Mouse (Mus musculus) spleen, adult 2 months (tissue): ENCODE results near the gene Lrba. TPM values are rescaled to one million over a fixed set of nuclear protein-coding genes. Genes with fewer than 3 reads are reported as not detected.

Experiments used
- DNase-seq, 2 experiments: peaks; one replicate each; pipeline versions ENCODE4 v3.0.0 to v3.0.0-alpha.2; 2012 to 2021; ENCODE audit warnings: low spot score in 2 of 2, low read depth in 1 of 2
- H3K27ac ChIP-seq: fragments of 200-500 bp; 2 replicates; pipeline ENCODE4 v1.5.1; 2012; ENCODE audit warnings: low read length, inconsistent platforms; ENCODE audit not compliant: insufficient read depth
- H3K27me3 ChIP-seq: fragments of 200-500 bp; 2 replicates; pipeline ENCODE4 v1.6.1; 2012; ENCODE audit warnings: mild to moderate bottlenecking, moderate library complexity, low read length, inconsistent platforms; ENCODE audit not compliant: control insufficient read depth, insufficient read depth
- H3K36me3 ChIP-seq: fragments of 200-500 bp; 2 replicates; pipeline ENCODE4 v1.6.1; 2012; ENCODE audit warnings: mild to moderate bottlenecking, low read length, inconsistent platforms; ENCODE audit not compliant: control insufficient read depth, insufficient read depth
- H3K4me1 ChIP-seq: fragments of 200-500 bp; 2 replicates; pipeline ENCODE4 v1.6.1; 2011; ENCODE audit warnings: inconsistent platforms; ENCODE audit not compliant: control insufficient read depth, insufficient read depth, insufficient read length
- H3K4me3 ChIP-seq: fragments of 200-500 bp; 2 replicates; pipeline ENCODE4 v1.5.1; 2011; ENCODE audit warnings: mild to moderate bottlenecking, inconsistent platforms; ENCODE audit not compliant: insufficient read depth, insufficient read length; ENCODE audit errors: extremely low read depth
- CTCF ChIP-seq: fragments of 200-500 bp; IDR thresholded peaks from 2 replicates; pipeline ENCODE4 v1.5.1; 2011; ENCODE audit warnings: mild to moderate bottlenecking, inconsistent platforms; ENCODE audit not compliant: insufficient read depth, insufficient read length, insufficient replicate concordance; ENCODE audit errors: extremely low read depth
- POLR2A ChIP-seq: fragments of 200-500 bp; IDR thresholded peaks from 2 replicates; pipeline ENCODE4 v1.6.1; 2011; ENCODE audit warnings: low read depth, low read length, inconsistent platforms
- WGBS: fragments of 180-500 bp; shearing (Covaris S2); methylation state at CpG from one replicate; pipeline ENCODE4 v1.1.7; 2018; 5-methylcytosine and 5-hydroxymethylcytosine counted together
- polyA plus RNA-seq: library from polyadenylated mRNA; depleted of rRNA; stranded (reverse); fragments of >200 nt; gene quantifications from 2 replicates; pipeline ENCODE4 v1.2.3, GENCODE M21; 2012; rRNA removed

Gene Lrba
- polyA plus RNA-seq, 1 experiment = 9.1 TPM

DNA sequence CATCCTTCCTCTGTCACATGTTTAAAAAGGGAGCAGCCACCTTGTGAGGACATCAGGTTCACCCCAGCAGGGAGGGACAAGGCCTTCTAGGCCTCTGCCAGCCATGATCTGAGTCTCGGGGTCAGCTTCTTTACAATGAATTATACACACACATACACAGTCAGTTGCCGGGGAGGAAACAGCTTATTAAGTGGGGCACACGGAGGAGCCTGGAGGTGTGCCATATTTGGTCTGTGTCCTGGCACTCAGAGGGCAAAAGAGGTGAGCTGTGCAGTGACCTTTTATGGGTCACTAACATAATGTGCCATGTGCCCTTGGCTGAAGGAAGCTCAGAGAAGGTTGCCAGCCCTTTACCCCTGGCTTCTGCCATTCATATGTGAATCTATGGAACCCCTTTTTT, 596.9 kb downstream of the Lrba start:
- no peak for TF ChIP-seq CTCF
- no peak for TF ChIP-seq POLR2A
- Histone ChIP-seq H3K4me1 (no peaks in the 10 kb centered on the region), H3K27ac (no peak overlapping the region), H3K36me3 (no peaks in the 10 kb centered on the region; the same call in 1 of the 2 replicates), H3K4me3 (no peak overlapping the region), H3K27me3 (no peaks in the 10 kb centered on the region)
- DNase-seq = no peak
- WGBS = 84% methylated on average over 3 of the region's 3 CpGs

DNA sequence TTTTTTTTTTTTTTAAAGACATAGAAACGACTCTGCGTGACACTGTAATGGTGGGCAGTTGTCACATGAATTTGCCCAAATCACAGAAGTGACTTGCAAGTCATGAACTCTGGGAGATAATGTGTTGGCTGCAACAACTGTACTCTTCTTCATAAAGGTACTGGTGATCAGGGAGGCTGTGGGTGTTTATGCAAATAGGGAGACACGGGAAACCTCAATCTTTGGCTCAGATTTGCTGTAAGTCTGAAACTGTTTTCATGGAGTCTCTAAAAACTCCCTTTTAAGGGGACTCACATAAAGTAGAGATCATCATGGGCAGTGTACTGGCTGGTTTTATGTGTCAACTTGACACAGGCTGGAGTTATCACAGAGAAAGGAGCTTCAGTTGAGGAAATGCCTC, 603.0 kb downstream of the Lrba start:
- TF ChIP-seq POLR2A = no peak
- no peak for TF ChIP-seq CTCF
- DNase-seq = no peak

DNA sequence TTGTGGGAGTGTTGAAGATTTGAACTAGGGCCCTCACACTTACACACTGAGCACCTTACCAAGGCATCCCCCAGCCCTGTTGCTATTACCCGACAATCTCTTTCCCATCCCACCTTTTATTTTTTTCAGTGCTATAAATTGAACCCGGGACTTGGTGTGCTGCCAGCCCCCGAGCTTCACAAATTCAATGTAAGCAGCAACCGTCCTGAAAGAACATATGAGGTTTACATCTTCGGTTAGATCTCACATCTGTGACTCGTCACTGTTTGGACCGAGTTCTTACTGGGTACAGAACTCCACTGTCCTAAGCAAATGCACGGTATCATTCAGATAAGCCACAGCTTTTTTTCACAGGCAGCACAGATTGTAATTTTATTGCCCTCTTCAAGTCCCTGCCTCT, 607.6 kb downstream of the Lrba start:
- Histone ChIP-seq H3K4me3 (no peak overlapping the region), H3K27ac (no peak overlapping the region), H3K27me3 (no peaks in the 10 kb centered on the region), H3K4me1 (no peaks in the 10 kb centered on the region), H3K36me3 (no peaks in the 10 kb centered on the region)
- TF ChIP-seq CTCF (no peak), POLR2A (no peak)
- no peak for DNase-seq
- 89% methylated on average over 8 of the region's 8 CpGs for WGBS

More for the DNA sequence above, 603.0 kb downstream of the Lrba start:
- Histone ChIP-seq H3K36me3 (no peaks in the 10 kb centered on the region; the same call in 1 of the 2 replicates), H3K4me1 (no peaks in the 10 kb centered on the region), H3K4me3 (no peak overlapping the region), H3K27ac (no peak overlapping the region), H3K27me3 (no peaks in the 10 kb centered on the region)
- WGBS = 77% methylated on average over 3 of the region's 3 CpGs

Other genes starting within 250 kb of the Lrba start
- gene Prss48, start 222.2 kb upstream of the Lrba start, polyA plus RNA-seq = not detected in 2 replicates
- gene Rps3a1, start 82.0 kb upstream of the Lrba start, polyA plus RNA-seq = 185 and 218 TPM in 2 replicates